Mouse (Mus musculus): ENCODE results near the gene Clk3. TPM values are rescaled to one million over a fixed set of nuclear protein-coding genes. Genes with fewer than 3 reads are reported as not detected.

Clk3 gene
- polyA plus RNA-seq, 1 experiment from 2014 or later = 68.7 TPM

Other genes with a start within 250 kb of the Clk3 start
- gene Cox5a, start 244.6 kb downstream of the Clk3 start, polyA plus RNA-seq (2014; fragmentation: Nextera tagmentation; extraction: Ambion mirVana) = 832 and 924 TPM in 2 replicates
- gene Fam219b, start 228.3 kb downstream of the Clk3 start, polyA plus RNA-seq (2014; fragmentation: Nextera tagmentation; extraction: Ambion mirVana) = 23.8 and 24.1 TPM in 2 replicates
- 53.5 and 56.5 TPM in 2 replicates for gene Mpi, start 213.1 kb downstream of the Clk3 start, polyA plus RNA-seq (2014; fragmentation: Nextera tagmentation; extraction: Ambion mirVana)
- gene Scamp2, start 204.9 kb downstream of the Clk3 start, polyA plus RNA-seq (2014; fragmentation: Nextera tagmentation; extraction: Ambion mirVana) = 48.2 TPM in 2 replicates
- 12.5 and 20.4 TPM in 2 replicates for gene Ulk3, start 176.4 kb downstream of the Clk3 start, polyA plus RNA-seq (2014; fragmentation: Nextera tagmentation; extraction: Ambion mirVana)
- gene Cplx3, start 159.6 kb downstream of the Clk3 start, polyA plus RNA-seq (2014; fragmentation: Nextera tagmentation; extraction: Ambion mirVana) = 0.74 and 0.96 TPM in 2 replicates
- not detected in 2 replicates for gene Lman1l, start 145.1 kb downstream of the Clk3 start, polyA plus RNA-seq (2014; fragmentation: Nextera tagmentation; extraction: Ambion mirVana)
- gene Csk, start 112.2 kb downstream of the Clk3 start, polyA plus RNA-seq (2014; fragmentation: Nextera tagmentation; extraction: Ambion mirVana) = 40.0 and 41.9 TPM in 2 replicates
- gene Cyp1a2, start 82.2 kb downstream of the Clk3 start, polyA plus RNA-seq (2014; fragmentation: Nextera tagmentation; extraction: Ambion mirVana) = not detected in 2 replicates
- 0.08 TPM in 1 of 2 replicates, not detected in the other for gene Cyp1a1, start 77.9 kb downstream of the Clk3 start, polyA plus RNA-seq (2014; fragmentation: Nextera tagmentation; extraction: Ambion mirVana)
- 24.6 and 27.7 TPM in 2 replicates for gene Edc3, start 57.3 kb downstream of the Clk3 start, polyA plus RNA-seq (2014; fragmentation: Nextera tagmentation; extraction: Ambion mirVana)
- gene Arid3b, start 70.9 kb upstream of the Clk3 start, polyA plus RNA-seq (2014; fragmentation: Nextera tagmentation; extraction: Ambion mirVana) = 8.7 and 9.6 TPM in 2 replicates
- 165 and 172 TPM in 2 replicates for gene Ubl7, start 145.1 kb upstream of the Clk3 start, polyA plus RNA-seq (2014; fragmentation: Nextera tagmentation; extraction: Ambion mirVana)
- 3.2 and 3.7 TPM in 2 replicates for gene Sema7a, start 174.3 kb upstream of the Clk3 start, polyA plus RNA-seq (2014; fragmentation: Nextera tagmentation; extraction: Ambion mirVana)
- gene Cyp11a1, start 240.6 kb upstream of the Clk3 start, polyA plus RNA-seq (2014; fragmentation: Nextera tagmentation; extraction: Ambion mirVana) = 0.36 and 0.51 TPM in 2 replicates

All from midbrain, embryonic 14.5 days (tissue).